Mouse (Mus musculus): ENCODE data around the gene Gm28374. TPM values are rescaled to one million over a fixed set of nuclear protein-coding genes. Genes with fewer than 3 reads are reported as not detected.

The Gm28374 gene
- total and polyA plus RNA-seq, 3 experiments = 0.40 TPM; not detected in 2

DNA sequence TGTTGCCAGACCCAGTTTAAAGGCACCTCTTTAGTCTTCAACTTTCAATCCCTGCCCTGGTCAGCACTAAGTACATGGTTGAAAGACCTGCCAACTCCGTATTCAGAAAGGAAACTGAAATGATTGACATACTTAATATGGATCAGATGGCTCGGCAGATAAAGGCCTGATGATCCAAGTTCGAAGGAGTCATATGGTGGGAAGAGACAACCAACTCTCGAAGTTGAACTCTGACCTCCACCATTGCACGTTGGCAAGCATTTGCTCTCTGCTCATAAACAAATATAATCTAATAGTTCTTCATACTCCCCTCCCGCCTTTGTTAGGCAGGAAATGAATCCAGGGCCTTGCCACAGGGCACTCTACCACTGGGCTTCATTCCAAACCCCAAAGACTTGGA, 53.1 kb downstream of the Gm28374 start:
- TF ChIP-seq UBTF (IDR thresholded peaks at IDR 0.05; ENCODE audit: low read depth, low read length) (no peak), SIN3A (IDR thresholded peaks at IDR 0.05; ENCODE audit: low read length) (no peak), MYC (IDR thresholded peaks at IDR 0.05; ENCODE audit: low read depth, low read length) (no peak), ZMIZ1 (IDR thresholded peaks at IDR 0.05; ENCODE audit: low read depth, low read length) (no peak), RCOR1 (conservative IDR thresholded peaks at IDR 0.05; ENCODE audit: low read depth, low read length) (no peak), MAZ (IDR thresholded peaks at IDR 0.05; ENCODE audit: low read depth, low read length) (no peak), E2F4 (IDR thresholded peaks at IDR 0.05; ENCODE audit: insufficient replicate concordance, low read depth, low read length) (no peak), ELF1 (IDR thresholded peaks at IDR 0.05; ENCODE audit: low read depth, low read length) (no peak), BHLHE40 (IDR thresholded peaks at IDR 0.05; ENCODE audit: low read depth, low read length) (no peak), GABPA (IDR thresholded peaks at IDR 0.05; ENCODE audit: insufficient replicate concordance, low read depth, low read length) (no peak), MAX (IDR thresholded peaks at IDR 0.05; ENCODE audit: low read length) (no peak), CHD2 (IDR thresholded peaks at IDR 0.05; ENCODE audit: low read length) (no peak), TCF12 (IDR thresholded peaks at IDR 0.05; ENCODE audit: low read depth, low read length) (no peak), CHD1 (IDR thresholded peaks at IDR 0.05; ENCODE audit: low read depth, low read length) (no peak), EP300 (IDR thresholded peaks at IDR 0.05; ENCODE audit: low read length) (no peak), MXI1 (IDR thresholded peaks at IDR 0.05; ENCODE audit: low read depth, low read length) (no peak)
- Histone ChIP-seq H3K79me2 (replicated peaks; ENCODE audit: control insufficient read depth, extremely low read depth, insufficient read depth, poor library complexity, severe bottlenecking) (no peaks in the 10 kb centered on the region), H3K27ac (ENCODE audit: insufficient read depth, low read depth) (no peak overlapping the region), H3K4me1 (ENCODE audit: control insufficient read depth in 1 of 2, insufficient read depth in 2 of 2) (no peaks in the 10 kb centered on the region), H3K9ac (ENCODE audit: insufficient read depth, low read depth) (no peak overlapping the region), H3K27me3 (replicated peaks) (peaks cover 3% of the 10 kb centered on the region), H3K4me3 (replicated peaks in 1 of 3; ENCODE audit: low read depth in 2 of 3, low read length in 2 of 3, poor library complexity in 1 of 3) (no peak overlapping the region), H3K4me2 (ENCODE audit: insufficient read depth, low read depth, poor library complexity, severe bottlenecking) (no peak overlapping the region), H3K36me3 (replicated peaks in 1 of 2; ENCODE audit: control insufficient read depth in 1 of 2, insufficient read depth in 1 of 2, low read length in 1 of 2) (no peaks in the 10 kb centered on the region), H3K9me3 (replicated peaks; ENCODE audit: low read length) (no peaks in the 10 kb centered on the region)
- in situ Hi-C loops (cut with MboI; ENCODE audit: low pct_ligation_motif_present, low pct_unique_long_range_greater_than_20kb, low sequenced_read_pairs) = no loop called here
- dilution Hi-C loops (cut with MboI; ENCODE audit: extremely low pct_ligation_motif_present, extremely low pct_unique_long_range_greater_than_20kb, low sequenced_read_pairs) = no loop called here
- DNase-seq (ENCODE audit: extremely low read depth) = no peak

Other genes with a start within 250 kb of the Gm28374 start
Only the 20 nearest of the 29 such genes appear.
- 60.3 and 80.5 TPM in 2 replicates for gene Pola2, start 118.1 kb downstream of the Gm28374 start, total RNA-seq (2012; rRNA removed)
- 66.1 and 71.7 TPM in 2 replicates for gene Pola2, start 118.1 kb downstream of the Gm28374 start, total RNA-seq (2014; rRNA removed)
- 91.4 and 91.7 TPM in 2 replicates for gene Pola2, start 118.1 kb downstream of the Gm28374 start, polyA plus RNA-seq (2012; ENCODE audit: insufficient read length, low read depth)
- not detected in 2 replicates for gene Slc22a20, start 96.1 kb downstream of the Gm28374 start, total RNA-seq (2012; rRNA removed)
- gene Slc22a20, start 96.1 kb downstream of the Gm28374 start, total RNA-seq (2014; rRNA removed) = not detected in 2 replicates
- gene Slc22a20, start 96.1 kb downstream of the Gm28374 start, polyA plus RNA-seq (2012; ENCODE audit: insufficient read length, low read depth) = not detected in 2 replicates
- 34.6 and 40.2 TPM in 2 replicates for gene Capn1, start 66.4 kb downstream of the Gm28374 start, total RNA-seq (2012; rRNA removed)
- 19.3 and 20.0 TPM in 2 replicates for gene Capn1, start 66.4 kb downstream of the Gm28374 start, total RNA-seq (2014; rRNA removed)
- 42.9 and 43.7 TPM in 2 replicates for gene Capn1, start 66.4 kb downstream of the Gm28374 start, polyA plus RNA-seq (2012; ENCODE audit: insufficient read length, low read depth)
- 26.8 and 32.0 TPM in 2 replicates for gene Syvn1, start 35.7 kb downstream of the Gm28374 start, total RNA-seq (2012; rRNA removed)
- 13.5 and 16.5 TPM in 2 replicates for gene Syvn1, start 35.7 kb downstream of the Gm28374 start, total RNA-seq (2014; rRNA removed)
- 82.5 and 106 TPM in 2 replicates for gene Syvn1, start 35.7 kb downstream of the Gm28374 start, polyA plus RNA-seq (2012; ENCODE audit: insufficient read length, low read depth)
- 37.4 and 49.8 TPM in 2 replicates for gene Mrpl49, start 24.5 kb downstream of the Gm28374 start, total RNA-seq (2012; rRNA removed)
- gene Mrpl49, start 24.5 kb downstream of the Gm28374 start, total RNA-seq (2014; rRNA removed) = 59.0 and 60.9 TPM in 2 replicates
- gene Mrpl49, start 24.5 kb downstream of the Gm28374 start, polyA plus RNA-seq (2012; ENCODE audit: insufficient read length, low read depth) = 55.6 and 66.6 TPM in 2 replicates
- gene Fau, start 24.4 kb downstream of the Gm28374 start, total RNA-seq (2012; rRNA removed) = 2,266 and 2,403 TPM in 2 replicates
- gene Fau, start 24.4 kb downstream of the Gm28374 start, total RNA-seq (2014; rRNA removed) = 1,142 and 1,239 TPM in 2 replicates
- 2,522 and 2,776 TPM in 2 replicates for gene Fau, start 24.4 kb downstream of the Gm28374 start, polyA plus RNA-seq (2012; ENCODE audit: insufficient read length, low read depth)
- 29.2 and 32.7 TPM in 2 replicates for gene Znhit2, start 21.1 kb downstream of the Gm28374 start, total RNA-seq (2012; rRNA removed)
- 20.9 and 22.6 TPM in 2 replicates for gene Znhit2, start 21.1 kb downstream of the Gm28374 start, total RNA-seq (2014; rRNA removed)
- gene Znhit2, start 21.1 kb downstream of the Gm28374 start, polyA plus RNA-seq (2012; ENCODE audit: insufficient read length, low read depth) = 20.1 and 20.5 TPM in 2 replicates
- gene Tm7sf2, start 13.9 kb downstream of the Gm28374 start, total RNA-seq (2012; rRNA removed) = 8.7 and 10.8 TPM in 2 replicates
- 8.8 and 11.7 TPM in 2 replicates for gene Tm7sf2, start 13.9 kb downstream of the Gm28374 start, total RNA-seq (2014; rRNA removed)
- gene Tm7sf2, start 13.9 kb downstream of the Gm28374 start, polyA plus RNA-seq (2012; ENCODE audit: insufficient read length, low read depth) = 7.9 and 15.1 TPM in 2 replicates
- 44.7 and 48.2 TPM in 2 replicates for gene Vps51, start 5.0 kb downstream of the Gm28374 start, total RNA-seq (2012; rRNA removed)
- 37.0 and 37.7 TPM in 2 replicates for gene Vps51, start 5.0 kb downstream of the Gm28374 start, total RNA-seq (2014; rRNA removed)
- gene Vps51, start 5.0 kb downstream of the Gm28374 start, polyA plus RNA-seq (2012; ENCODE audit: insufficient read length, low read depth) = 44.1 and 51.2 TPM in 2 replicates
- not detected in 2 replicates for gene Tmem262, start 2.2 kb downstream of the Gm28374 start, total RNA-seq (2012; rRNA removed)
- not detected in 2 replicates for gene Tmem262, start 2.2 kb downstream of the Gm28374 start, total RNA-seq (2014; rRNA removed)
- not detected in 2 replicates for gene Tmem262, start 2.2 kb downstream of the Gm28374 start, polyA plus RNA-seq (2012; ENCODE audit: insufficient read length, low read depth)
- gene Zfpl1, start 2.7 kb upstream of the Gm28374 start, total RNA-seq (2012; rRNA removed) = 26.8 and 29.4 TPM in 2 replicates
- 23.1 and 26.1 TPM in 2 replicates for gene Zfpl1, start 2.7 kb upstream of the Gm28374 start, total RNA-seq (2014; rRNA removed)
- gene Zfpl1, start 2.7 kb upstream of the Gm28374 start, polyA plus RNA-seq (2012; ENCODE audit: insufficient read length, low read depth) = 30.5 and 40.9 TPM in 2 replicates
- 51.5 and 59.2 TPM in 2 replicates for gene Cdca5, start 2.7 kb upstream of the Gm28374 start, total RNA-seq (2012; rRNA removed)
- 62.7 and 67.8 TPM in 2 replicates for gene Cdca5, start 2.7 kb upstream of the Gm28374 start, total RNA-seq (2014; rRNA removed)
- gene Cdca5, start 2.7 kb upstream of the Gm28374 start, polyA plus RNA-seq (2012; ENCODE audit: insufficient read length, low read depth) = 80.6 and 81.6 TPM in 2 replicates
- gene AC131692.1, start 12.2 kb upstream of the Gm28374 start, total RNA-seq (2012; rRNA removed) = 0.81 and 0.84 TPM in 2 replicates
- gene AC131692.1, start 12.2 kb upstream of the Gm28374 start, total RNA-seq (2014; rRNA removed) = 0.42 and 0.74 TPM in 2 replicates
- gene AC131692.1, start 12.2 kb upstream of the Gm28374 start, polyA plus RNA-seq (2012; ENCODE audit: insufficient read length, low read depth) = 4.6 and 4.7 TPM in 2 replicates
- gene Naaladl1, start 23.5 kb upstream of the Gm28374 start, total RNA-seq (2012; rRNA removed) = 0.25 and 0.34 TPM in 2 replicates
- gene Naaladl1, start 23.5 kb upstream of the Gm28374 start, total RNA-seq (2014; rRNA removed) = 0.20 and 0.24 TPM in 2 replicates
- gene Naaladl1, start 23.5 kb upstream of the Gm28374 start, polyA plus RNA-seq (2012; ENCODE audit: insufficient read length, low read depth) = 1.1 and 1.9 TPM in 2 replicates
- gene Sac3d1, start 36.4 kb upstream of the Gm28374 start, total RNA-seq (2012; rRNA removed) = 27.0 and 31.0 TPM in 2 replicates
- gene Sac3d1, start 36.4 kb upstream of the Gm28374 start, total RNA-seq (2014; rRNA removed) = 24.6 and 31.9 TPM in 2 replicates
- gene Sac3d1, start 36.4 kb upstream of the Gm28374 start, polyA plus RNA-seq (2012; ENCODE audit: insufficient read length, low read depth) = 26.9 and 29.8 TPM in 2 replicates
- gene Snx15, start 46.0 kb upstream of the Gm28374 start, total RNA-seq (2012; rRNA removed) = 15.6 and 17.4 TPM in 2 replicates
- 14.0 and 15.3 TPM in 2 replicates for gene Snx15, start 46.0 kb upstream of the Gm28374 start, total RNA-seq (2014; rRNA removed)
- gene Snx15, start 46.0 kb upstream of the Gm28374 start, polyA plus RNA-seq (2012; ENCODE audit: insufficient read length, low read depth) = 14.4 and 15.7 TPM in 2 replicates
- not detected in 2 replicates for gene Batf2, start 58.7 kb upstream of the Gm28374 start, total RNA-seq (2012; rRNA removed)
- gene Batf2, start 58.7 kb upstream of the Gm28374 start, total RNA-seq (2014; rRNA removed) = not detected in 2 replicates
- gene Batf2, start 58.7 kb upstream of the Gm28374 start, polyA plus RNA-seq (2012; ENCODE audit: insufficient read length, low read depth) = not detected in 2 replicates
- 35.4 and 48.4 TPM in 2 replicates for gene Arl2, start 59.3 kb upstream of the Gm28374 start, total RNA-seq (2012; rRNA removed)
- gene Arl2, start 59.3 kb upstream of the Gm28374 start, total RNA-seq (2014; rRNA removed) = 23.9 and 27.9 TPM in 2 replicates
- 28.0 and 36.9 TPM in 2 replicates for gene Arl2, start 59.3 kb upstream of the Gm28374 start, polyA plus RNA-seq (2012; ENCODE audit: insufficient read length, low read depth)
- gene Majin, start 102.1 kb upstream of the Gm28374 start, total RNA-seq (2012; rRNA removed) = not detected in 2 replicates
- not detected in 2 replicates for gene Majin, start 102.1 kb upstream of the Gm28374 start, total RNA-seq (2014; rRNA removed)
- not detected in 2 replicates for gene Majin, start 102.1 kb upstream of the Gm28374 start, polyA plus RNA-seq (2012; ENCODE audit: insufficient read length, low read depth)
- gene Gpha2, start 144.1 kb upstream of the Gm28374 start, total RNA-seq (2012; rRNA removed) = not detected in 2 replicates
- not detected in 2 replicates for gene Gpha2, start 144.1 kb upstream of the Gm28374 start, total RNA-seq (2014; rRNA removed)
- gene Gpha2, start 144.1 kb upstream of the Gm28374 start, polyA plus RNA-seq (2012; ENCODE audit: insufficient read length, low read depth) = not detected in 2 replicates

Data from CH12.LX (cell line).